Mouse (Mus musculus) adrenal gland, postnatal 0 days (tissue): Measurements from ENCODE around the gene Casp9. TPM values are rescaled to one million over a fixed set of nuclear protein-coding genes. Genes with fewer than 3 reads are reported as not detected.

Source experiments
- polyA plus RNA-seq: library from polyadenylated mRNA; unstranded; fragments of >200 nt; fragmentation: Nextera tagmentation; extraction: Ambion mirVana; gene quantifications from 2 replicates; pipeline ENCODE4 v1.2.1, GENCODE M21; 2015

Casp9 gene
- 13.7 and 20.1 TPM in 2 replicates for polyA plus RNA-seq

GRCm38 (mm10) chr4:141793282-141794151 lies at the start of gene Casp9:
Gene Casp9 (plus strand): TSS chr4:141793612.

GRCm38 (mm10) chr4:141746578-141747346 lies 46.6 kb upstream of the Casp9 start, which contains the start of gene Agmat:
Gene Agmat (plus strand): TSS chr4:141746672.

GRCm38 (mm10) chr4:141790524-141790990 lies 2.9 kb upstream of the Casp9 start, which contains the start of gene Dnajc16:
Gene Dnajc16 (minus strand): TSS chr4:141790931.

GRCm38 (mm10) chr4:141826060-141826459 lies 32.6 kb downstream of the Casp9 start, which contains the start of gene Cela2a:
Gene Cela2a (minus strand): TSS chr4:141826160.

GRCm38 (mm10) chr4:141845999-141846398 lies 52.6 kb downstream of the Casp9 start, which contains the start of gene Ctrc:
Gene Ctrc (minus strand): TSS chr4:141846359.

Other genes starting within 250 kb of the Casp9 start
- 22.7 and 34.9 TPM in 2 replicates for gene Fblim1, start 187.5 kb upstream of the Casp9 start, polyA plus RNA-seq
- 1.8 and 2.6 TPM in 2 replicates for gene Tmem82, start 175.0 kb upstream of the Casp9 start, polyA plus RNA-seq
- 1.5 and 2.2 TPM in 2 replicates for gene Slc25a34, start 169.8 kb upstream of the Casp9 start, polyA plus RNA-seq
- 5.7 and 7.2 TPM in 2 replicates for gene Plekhm2, start 128.7 kb upstream of the Casp9 start, polyA plus RNA-seq
- gene Rsc1a1, start 108.0 kb upstream of the Casp9 start, polyA plus RNA-seq: not detected in 2 replicates
- 9.7 and 17.0 TPM in 2 replicates for gene Ddi2, start 70.2 kb upstream of the Casp9 start, polyA plus RNA-seq
- gene Agmat, start 46.9 kb upstream of the Casp9 start, polyA plus RNA-seq: 7.0 and 7.7 TPM in 2 replicates
- gene Dnajc16, start 2.7 kb upstream of the Casp9 start, polyA plus RNA-seq: 3.3 and 5.2 TPM in 2 replicates
- gene Cela2a, start 32.5 kb downstream of the Casp9 start, polyA plus RNA-seq: 0.12 and 0.39 TPM in 2 replicates
- not detected in 2 replicates for gene Ctrc, start 52.7 kb downstream of the Casp9 start, polyA plus RNA-seq
- gene Efhd2, start 81.3 kb downstream of the Casp9 start, polyA plus RNA-seq: 45.3 and 51.3 TPM in 2 replicates
- gene Fhad1, start 221.5 kb downstream of the Casp9 start, polyA plus RNA-seq: 1.3 and 1.4 TPM in 2 replicates